Mouse (Mus musculus) kidney, adult 10 weeks (tissue): Measurements from ENCODE around the gene Nadk. TPM values are rescaled to one million over a fixed set of nuclear protein-coding genes. Genes with fewer than 3 reads are reported as not detected.

Experiments
- polyA plus RNA-seq: library from polyadenylated mRNA; stranded (reverse); fragments of 350-450 nt; fragmentation: Illumina TruSeq; extraction: RNeasy Lipid Tissue Mini Kit (QIAGEN cat#74804); gene quantifications from one replicate; pipeline ENCODE4 v1.2.3, GENCODE M21; 2014; ENCODE audit warnings: low read depth, low replicate concordance

Gene Nadk
- polyA plus RNA-seq = 49.5 TPM

GRCm38 (mm10) chr4:155561661-155562442 is at the start of gene Nadk:
Gene Nadk, plus strand, starts transcription at chr4:155562378.

GRCm38 (mm10) chr4:155601091-155601996 is 39.2 kb downstream of the Nadk start, which contains the start of gene Slc35e2:
Gene Slc35e2, plus strand, starts transcription at chr4:155601416.

GRCm38 (mm10) chr4:155624338-155625291 is 62.4 kb downstream of the Nadk start, which contains the start of gene Cdk11b:
Gene Cdk11b, plus strand, starts transcription at chr4:155624854.

Other genes starting within 250 kb of the Nadk start
- gene Prkcz, start 201.0 kb upstream of the Nadk start, polyA plus RNA-seq = 11.6 TPM
- not detected for gene Gabrd, start 164.3 kb upstream of the Nadk start, polyA plus RNA-seq
- gene Cfap74, start 153.2 kb upstream of the Nadk start, polyA plus RNA-seq = 0.24 TPM
- not detected for gene Tmem52, start 93.3 kb upstream of the Nadk start, polyA plus RNA-seq
- 121 TPM for gene Gnb1, start 71.0 kb upstream of the Nadk start, polyA plus RNA-seq
- gene Slc35e2, start 39.0 kb downstream of the Nadk start, polyA plus RNA-seq = 9.5 TPM
- 57.7 TPM for gene Cdk11b, start 62.5 kb downstream of the Nadk start, polyA plus RNA-seq
- not detected for gene Gm10563, start 83.0 kb downstream of the Nadk start, polyA plus RNA-seq
- 0.61 TPM for gene Mmp23, start 91.0 kb downstream of the Nadk start, polyA plus RNA-seq
- 0.73 TPM for gene Mib2, start 106.8 kb downstream of the Nadk start, polyA plus RNA-seq
- gene Fndc10, start 132.0 kb downstream of the Nadk start, polyA plus RNA-seq = not detected
- gene Ssu72, start 142.4 kb downstream of the Nadk start, polyA plus RNA-seq = 74.9 TPM
- not detected for gene Tmem240, start 172.4 kb downstream of the Nadk start, polyA plus RNA-seq
- gene Atad3a, start 198.7 kb downstream of the Nadk start, polyA plus RNA-seq = 5.9 TPM
- gene Vwa1, start 212.3 kb downstream of the Nadk start, polyA plus RNA-seq = 3.3 TPM
- 2.2 TPM for gene Tmem88b, start 223.5 kb downstream of the Nadk start, polyA plus RNA-seq
- not detected for gene Ankrd65, start 228.1 kb downstream of the Nadk start, polyA plus RNA-seq
- gene Mrpl20, start 240.5 kb downstream of the Nadk start, polyA plus RNA-seq = 87.6 TPM